Mouse (Mus musculus): Measurements from ENCODE around the gene Ncbp2. TPM values are rescaled to one million over a fixed set of nuclear protein-coding genes. Genes with fewer than 3 reads are reported as not detected.
A peak's percentile ranks its signal among the peaks of the same experiment; 100 is the strongest.

The Ncbp2 gene
- polyA plus RNA-seq, 1 experiment from 2014 or later, result 57.0 TPM

DNA sequence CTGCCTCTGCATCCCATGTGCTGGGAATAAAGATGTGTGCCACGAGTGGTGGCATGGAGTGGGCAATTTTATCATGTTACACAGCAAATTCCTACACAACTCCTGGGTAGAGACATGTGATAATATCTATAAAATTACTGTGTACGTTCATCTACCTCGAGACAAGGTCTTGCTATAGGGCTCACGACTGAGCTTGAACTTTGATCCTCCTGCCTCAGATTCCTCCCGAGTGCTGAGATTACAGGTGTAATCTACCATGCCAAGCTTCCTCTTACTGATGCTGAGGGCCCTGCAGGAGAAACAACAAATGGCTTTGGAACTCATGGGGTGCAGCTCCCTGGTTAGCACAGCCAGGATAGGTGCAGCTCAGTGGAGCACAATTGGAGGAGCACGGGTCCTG is 23.9 kb upstream of the Ncbp2 start:
- Histone ChIP-seq H3K36me3 (no peaks in the 10 kb centered on the region), H3K27ac (no peak overlapping the region), H3K4me3 (no peak overlapping the region), H3K9ac (no peak overlapping the region), H3K4me2 (no peak overlapping the region), H3K9me3 (replicated peaks) (no peaks in the 10 kb centered on the region), H3K4me1 (no peaks in the 10 kb centered on the region), H3K27me3 (replicated peaks) (peaks cover 6% of the 10 kb centered on the region; the same call in 1 of the 2 replicates)
- 65% methylated on average over 6 of the region's 6 CpGs for WGBS (ENCODE audit: insufficient replicate concordance)
- ATAC-seq, result no peak

GRCm38 (mm10) chr16:31926091-31926490 is 22.2 kb upstream of the Ncbp2 start:
- Histone ChIP-seq H3K36me3 (no peaks in the 10 kb centered on the region), H3K4me3 (no peak overlapping the region), H3K27me3 (replicated peaks) (peaks cover 19% of the 10 kb centered on the region), H3K9ac (no peak overlapping the region), H3K9me3 (replicated peaks) (no peaks in the 10 kb centered on the region), H3K4me2 (no peak overlapping the region), H3K27ac (no peak overlapping the region), H3K4me1 (no peaks in the 10 kb centered on the region)
- ATAC-seq, result no peak
- 71% methylated on average over 6 of the region's 6 CpGs for WGBS (ENCODE audit: insufficient replicate concordance)

DNA sequence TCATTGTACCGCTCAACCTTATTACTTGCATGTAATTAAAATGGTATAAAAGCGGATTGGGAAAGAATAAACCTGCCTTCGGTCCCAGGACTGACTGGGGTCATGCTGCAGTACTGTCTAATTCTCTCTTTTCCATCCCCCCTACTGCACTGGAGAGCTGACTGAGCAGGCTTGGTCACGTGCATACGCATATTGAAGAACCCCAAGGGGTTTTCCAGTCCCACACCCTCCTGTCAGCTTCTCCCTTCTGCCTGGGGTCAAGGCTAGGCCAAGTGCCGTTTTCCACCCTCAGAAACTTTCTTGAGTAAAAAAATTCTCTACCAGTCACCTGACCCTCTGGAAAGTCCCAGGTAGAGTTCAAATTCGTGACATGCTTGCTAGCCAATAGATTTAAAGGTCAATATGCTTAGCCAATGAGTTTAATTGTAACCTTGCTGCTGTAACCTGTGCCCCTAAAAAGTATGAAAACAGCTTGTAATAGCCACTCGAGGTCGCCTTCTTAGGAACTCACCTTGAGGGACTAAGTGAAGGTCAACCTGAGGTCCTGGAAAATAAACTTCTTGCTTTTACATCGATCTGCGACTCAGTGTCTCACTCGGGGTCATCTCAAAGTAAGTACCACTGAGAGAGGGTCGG is 21.6 kb upstream of the Ncbp2 start:
- no peaks in the 10 kb centered on the region for H3K9me3 ChIP-seq (replicated peaks)
- peaks cover 25% of the 10 kb centered on the region for H3K27me3 ChIP-seq (replicated peaks)
- H3K27ac ChIP-seq, result no peak overlapping the region
- no peaks in the 10 kb centered on the region for H3K36me3 ChIP-seq
- 68% methylated on average over 13 of the region's 13 CpGs for WGBS (ENCODE audit: insufficient replicate concordance)
- no peak overlapping the region for H3K9ac ChIP-seq
- H3K4me3 ChIP-seq, result no peak overlapping the region
- no peak for ATAC-seq
- no peak overlapping the region for H3K4me2 ChIP-seq
- no peaks in the 10 kb centered on the region for H3K4me1 ChIP-seq

DNA sequence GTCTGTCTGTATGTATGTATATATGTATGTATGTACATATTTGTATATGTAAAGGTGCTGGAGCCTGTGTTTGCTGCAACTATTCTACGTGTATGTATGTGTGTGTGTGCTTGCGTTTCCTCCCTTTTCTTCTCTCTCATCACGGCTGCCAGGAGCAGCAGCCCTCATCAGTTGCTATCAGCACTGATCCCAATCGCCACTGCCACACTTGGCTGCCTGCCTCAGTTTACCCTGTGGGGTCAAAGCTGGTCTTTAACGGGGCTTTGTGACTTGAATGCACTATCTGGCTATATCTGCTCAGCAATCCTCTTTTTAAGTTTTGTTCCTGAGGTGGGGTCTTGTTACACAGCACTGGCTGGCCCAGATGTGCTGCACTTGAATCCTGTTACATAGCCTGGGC is 20.9 kb upstream of the Ncbp2 start:
- H3K27ac ChIP-seq, result no peak overlapping the region
- H3K4me1 ChIP-seq, result no peaks in the 10 kb centered on the region
- 71% methylated on average over 4 of the region's 5 CpGs for WGBS (ENCODE audit: insufficient replicate concordance)
- no peak for ATAC-seq
- H3K9ac ChIP-seq, result no peak overlapping the region
- no peaks in the 10 kb centered on the region for H3K9me3 ChIP-seq (replicated peaks)
- H3K4me2 ChIP-seq, result no peak overlapping the region
- H3K4me3 ChIP-seq, result no peak overlapping the region
- no peaks in the 10 kb centered on the region for H3K36me3 ChIP-seq
- peaks cover 32% of the 10 kb centered on the region for H3K27me3 ChIP-seq (replicated peaks)

DNA sequence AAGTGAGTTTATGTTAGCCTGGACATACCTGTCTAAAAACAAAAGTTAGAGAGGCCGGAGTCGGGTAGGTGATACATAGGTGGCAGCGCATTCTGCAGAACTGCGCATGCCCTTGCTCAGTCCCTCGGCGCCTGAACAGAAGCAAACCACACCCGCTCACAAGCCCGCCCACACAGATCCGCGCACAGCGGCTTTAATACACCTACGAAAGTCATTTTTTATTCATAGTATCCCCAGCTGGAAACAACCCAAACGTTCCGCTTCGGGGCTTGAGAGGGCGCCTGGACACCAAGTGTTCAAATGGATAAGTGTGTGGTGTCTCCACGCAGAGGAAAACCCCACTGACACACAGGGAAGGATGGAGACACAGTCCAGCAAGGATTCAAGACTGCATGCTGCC is 17.0 kb upstream of the Ncbp2 start:
- peaks cover under 1% of the 10 kb centered on the region; the same call in 1 of the 2 replicates for H3K9me3 ChIP-seq (replicated peaks)
- WGBS (ENCODE audit: insufficient replicate concordance), result 58% methylated on average over 17 of the region's 17 CpGs
- no peaks in the 10 kb centered on the region for H3K36me3 ChIP-seq
- H3K27ac ChIP-seq, result no peak overlapping the region
- no peak overlapping the region for H3K9ac ChIP-seq
- no peak overlapping the region for H3K4me3 ChIP-seq
- H3K27me3 ChIP-seq (replicated peaks), result peaks cover 68% of the 10 kb centered on the region
- ATAC-seq, result no peak
- peaks cover 20% of the 10 kb centered on the region for H3K4me1 ChIP-seq
- peak overlapping the region; percentile 17; the same call in 1 of the 2 replicates for H3K4me2 ChIP-seq

DNA sequence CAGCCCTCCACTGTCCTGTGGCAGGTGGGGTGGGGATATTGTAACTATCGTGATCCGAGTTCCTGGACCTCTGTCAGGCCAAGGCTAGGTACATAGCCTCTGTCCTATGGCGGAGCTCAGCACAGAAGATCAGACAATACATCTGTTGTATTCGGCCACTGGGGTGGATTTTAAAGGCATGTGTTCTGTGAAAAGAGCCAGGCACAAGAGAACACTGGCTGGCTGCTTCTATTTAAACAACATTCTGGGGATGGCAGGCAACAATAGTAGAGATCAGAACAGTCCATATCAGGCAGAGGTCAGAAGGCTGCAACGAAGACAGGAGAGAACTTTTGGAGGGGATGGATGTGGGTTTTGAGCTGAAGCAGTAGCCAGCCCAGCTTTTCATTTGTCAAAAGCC is 16.1 kb upstream of the Ncbp2 start:
- Histone ChIP-seq H3K4me3 (no peak overlapping the region), H3K4me2 (no peak overlapping the region), H3K27ac (no peak overlapping the region), H3K36me3 (no peaks in the 10 kb centered on the region), H3K9me3 (replicated peaks) (peaks cover 4% of the 10 kb centered on the region; the same call in 1 of the 2 replicates), H3K27me3 (replicated peaks) (peaks cover 77% of the 10 kb centered on the region), H3K9ac (no peak overlapping the region), H3K4me1 (peaks cover 20% of the 10 kb centered on the region)
- WGBS (ENCODE audit: insufficient replicate concordance), result 59% methylated on average over 5 of the region's 5 CpGs
- no peak for ATAC-seq

DNA sequence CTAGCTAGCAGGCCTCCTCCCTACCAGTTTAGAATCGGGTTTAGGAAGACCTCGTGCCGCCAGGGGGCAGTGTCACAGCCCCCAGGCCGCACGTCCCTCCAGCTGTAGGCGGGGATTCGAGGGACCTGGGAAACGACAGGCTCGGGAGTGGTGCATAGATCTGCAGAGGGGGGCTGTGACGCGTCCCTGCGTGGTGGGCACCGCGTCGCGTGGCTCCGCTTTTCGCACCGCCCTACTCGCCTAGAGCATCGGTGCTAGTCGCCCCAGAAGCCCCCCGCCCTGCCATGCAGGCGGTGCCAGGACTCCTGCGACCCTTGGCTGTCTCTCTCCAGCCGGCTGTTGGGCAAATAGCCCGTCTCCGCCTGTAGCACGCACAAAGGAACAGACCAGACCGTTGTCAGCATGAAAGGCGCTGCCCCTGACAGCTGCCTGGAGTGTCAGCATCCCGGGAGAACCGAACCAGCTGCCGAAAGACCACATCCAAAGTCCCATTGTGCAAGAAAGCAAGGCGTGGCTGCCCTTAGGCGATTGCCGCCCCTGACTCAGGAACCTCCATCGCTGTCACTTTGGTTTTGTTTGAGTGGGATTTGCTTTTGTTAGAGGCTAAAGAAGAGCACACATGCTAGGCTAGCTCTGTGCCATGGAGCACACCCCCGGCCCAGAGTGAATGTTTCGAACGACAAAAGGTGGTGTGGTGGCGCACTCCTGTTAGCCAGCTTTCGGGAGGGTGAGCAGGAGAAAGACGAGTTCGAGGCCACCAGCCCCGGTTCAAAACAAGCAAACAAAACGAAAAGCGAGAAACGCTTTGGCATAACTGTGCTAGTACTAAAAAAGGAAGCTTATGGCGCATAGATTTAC is 15.2 kb upstream of the Ncbp2 start:
- 2% methylated on average over 50 of the region's 50 CpGs for WGBS (ENCODE audit: insufficient replicate concordance)
- H3K9me3 ChIP-seq (replicated peaks), result peaks cover 4% of the 10 kb centered on the region; the same call in 1 of the 2 replicates
- peak overlapping the region; percentile 82 for H3K4me2 ChIP-seq
- no peak overlapping the region for H3K27ac ChIP-seq
- H3K4me1 ChIP-seq, result peaks cover 20% of the 10 kb centered on the region
- H3K4me3 ChIP-seq, result peak overlapping the region; percentile 54
- peaks cover 77% of the 10 kb centered on the region for H3K27me3 ChIP-seq (replicated peaks)
- H3K36me3 ChIP-seq, result no peaks in the 10 kb centered on the region
- peak overlapping the region; percentile 42; the same call in 1 of the 2 replicates for H3K9ac ChIP-seq
- ATAC-seq, result peak; percentile 71

- peak within 1 kb of the TSS; percentile 54 for H3K4me3 ChIP-seq
- 10% methylated on average over 42 of the region's 42 CpGs for WGBS (ENCODE audit: insufficient replicate concordance)
- peaks cover 79% of the 10 kb centered on the region for H3K27me3 ChIP-seq (replicated peaks)
- peak within 1 kb of the TSS; percentile 42; the same call in 1 of the 2 replicates for H3K9ac ChIP-seq
- H3K4me2 ChIP-seq, result peak within 1 kb of the TSS; percentile 82
- H3K4me1 ChIP-seq, result peaks cover 20% of the 10 kb centered on the region
- no peaks in the 10 kb centered on the region for H3K36me3 ChIP-seq
- H3K27ac ChIP-seq, result no peak within 1 kb of the TSS
- peaks cover 4% of the 10 kb centered on the region; the same call in 1 of the 2 replicates for H3K9me3 ChIP-seq (replicated peaks)
- no peak; the same call in 1 of the 2 replicates for ATAC-seq
Observed at GRCm38 (mm10) chr16:31933751-31934549, 14.4 kb upstream of the Ncbp2 start, which contains the start of gene Pigz. TSS of gene Pigz (plus strand) at chr16:31933851.

DNA sequence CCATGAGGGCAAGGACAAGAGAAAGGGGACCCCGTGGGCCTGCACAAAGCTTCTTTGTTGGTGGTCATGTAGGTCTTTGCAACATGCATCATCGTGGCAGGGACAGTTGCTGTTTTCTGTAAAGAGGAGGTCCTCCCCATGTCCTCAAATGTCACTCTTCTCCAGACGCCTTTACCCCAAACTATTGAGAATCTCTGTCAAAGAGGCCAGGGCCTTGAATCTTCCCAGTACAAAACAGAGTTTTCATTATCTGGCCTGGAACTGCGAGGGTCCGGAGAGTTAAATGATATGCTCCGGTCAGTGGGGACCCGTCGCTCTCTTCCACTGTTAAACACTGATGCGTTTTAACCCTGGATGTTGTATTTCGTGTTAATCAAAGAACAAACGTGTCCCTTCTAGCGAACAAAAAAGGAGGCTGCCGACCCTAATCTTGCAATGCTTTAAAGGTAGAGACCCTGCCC is 13.7 kb upstream of the Ncbp2 start:
- Histone ChIP-seq H3K4me3 (no peak overlapping the region), H3K27ac (no peak overlapping the region), H3K4me2 (peak overlapping the region; percentile 52), H3K27me3 (replicated peaks) (peaks cover 84% of the 10 kb centered on the region), H3K9me3 (replicated peaks) (peaks cover 4% of the 10 kb centered on the region; the same call in 1 of the 2 replicates), H3K9ac (no peak overlapping the region), H3K4me1 (peaks cover 20% of the 10 kb centered on the region), H3K36me3 (no peaks in the 10 kb centered on the region)
- 26% methylated on average over 13 of the region's 13 CpGs for WGBS (ENCODE audit: insufficient replicate concordance)
- ATAC-seq, result no peak

DNA sequence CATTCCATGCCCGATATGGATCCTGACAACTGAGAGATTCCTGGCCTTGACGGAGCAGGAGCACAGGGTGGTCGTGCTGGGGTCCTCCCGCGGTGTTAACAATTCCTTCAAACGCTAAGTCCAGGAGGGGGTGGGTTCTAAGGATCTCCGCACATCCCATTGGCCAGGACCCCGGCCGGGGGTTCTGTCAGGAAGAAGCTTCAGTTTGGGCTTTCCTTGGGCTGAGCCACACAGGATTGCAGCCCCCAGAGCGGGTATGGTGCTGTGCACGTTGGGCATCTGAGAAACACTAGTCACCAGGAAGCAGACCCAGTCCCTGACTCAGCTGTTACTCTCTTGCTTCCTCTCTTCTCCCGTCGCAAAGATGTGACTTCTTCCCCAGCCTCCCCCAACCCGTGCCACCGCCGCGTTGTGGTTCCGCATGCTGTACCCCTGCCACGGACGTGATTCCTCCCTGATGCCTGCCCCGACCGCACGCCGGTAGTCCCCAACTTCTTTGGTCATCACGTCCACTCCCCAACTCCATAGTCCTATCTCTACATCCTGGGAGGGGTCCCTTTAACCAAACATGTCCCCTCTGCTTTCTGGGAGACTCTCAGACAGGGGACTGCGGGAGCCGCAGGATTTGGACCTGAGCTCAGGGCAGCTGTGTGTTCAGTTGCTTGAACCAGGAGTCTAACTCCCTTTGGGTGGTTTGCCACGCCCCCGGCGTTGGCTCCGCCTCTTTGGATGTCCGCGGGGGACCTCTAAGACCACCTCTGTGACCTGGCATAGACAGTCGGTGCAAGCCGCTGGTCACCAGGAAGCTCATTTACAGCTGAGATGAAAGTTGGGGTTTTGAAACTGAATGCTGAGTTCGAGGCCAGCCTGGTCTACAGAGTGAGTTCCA is 13.0 kb upstream of the Ncbp2 start:
- Histone ChIP-seq H3K36me3 (no peaks in the 10 kb centered on the region), H3K4me1 (peaks cover 21% of the 10 kb centered on the region), H3K4me2 (peak overlapping the region; percentile 52), H3K27ac (no peak overlapping the region), H3K27me3 (replicated peaks) (peaks cover 77% of the 10 kb centered on the region), H3K9me3 (replicated peaks) (peaks cover 4% of the 10 kb centered on the region; the same call in 1 of the 2 replicates), H3K9ac (no peak overlapping the region), H3K4me3 (peak overlapping the region; percentile 30)
- 4% methylated on average over 36 of the region's 36 CpGs for WGBS (ENCODE audit: insufficient replicate concordance)
- ATAC-seq, result no peak

DNA sequence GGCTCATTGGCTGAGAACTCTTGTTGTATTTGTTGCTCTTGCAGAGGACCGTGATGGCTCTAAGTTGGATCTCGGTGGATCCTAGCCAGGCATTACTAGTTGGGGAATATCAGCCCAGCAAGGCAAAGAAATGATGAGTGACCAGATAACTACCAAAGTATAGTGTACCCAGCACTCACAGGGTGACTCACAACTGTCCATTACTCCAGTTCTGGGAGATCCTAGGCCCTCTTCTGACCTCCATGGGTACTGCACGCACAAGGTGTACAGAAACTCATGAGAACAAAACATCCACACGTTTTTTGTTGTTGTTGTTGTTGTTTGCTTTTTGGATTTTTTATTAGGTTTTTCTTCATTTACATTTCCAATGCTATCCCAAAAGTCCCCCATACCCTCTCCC is 11.7 kb upstream of the Ncbp2 start:
- Histone ChIP-seq H3K9ac (no peak overlapping the region), H3K27me3 (replicated peaks) (peaks cover 64% of the 10 kb centered on the region), H3K4me3 (no peak overlapping the region), H3K9me3 (replicated peaks) (peaks cover 4% of the 10 kb centered on the region; the same call in 1 of the 2 replicates), H3K4me2 (no peak overlapping the region), H3K36me3 (no peaks in the 10 kb centered on the region), H3K27ac (no peak overlapping the region), H3K4me1 (peaks cover 30% of the 10 kb centered on the region)
- ATAC-seq, result no peak
- WGBS (ENCODE audit: insufficient replicate concordance), result 76% methylated on average over 4 of the region's 4 CpGs

Data from liver, embryonic 12.5 days (tissue).